In the genomic region with DNA sequence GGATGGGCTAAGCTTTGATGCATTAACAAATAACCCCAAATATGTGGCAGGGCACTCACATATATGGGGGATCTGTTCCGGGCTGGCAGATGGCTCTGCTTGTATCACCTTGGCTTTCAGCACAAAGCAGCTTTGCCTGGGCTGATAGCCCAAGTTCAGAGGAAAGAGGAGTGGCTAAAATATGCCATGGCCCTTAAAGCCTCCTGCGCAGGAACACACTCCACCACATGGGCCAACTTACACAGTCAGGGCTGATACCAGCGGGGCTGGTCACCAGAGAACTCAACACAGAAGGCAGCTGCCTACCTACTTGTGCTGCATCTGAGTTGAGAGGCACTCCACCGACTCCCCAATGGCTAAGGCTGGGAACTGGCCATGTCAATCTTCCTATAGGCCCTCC, we compare ENCODE assay signal across 23 mouse cellular contexts.
DNase-seq lines count a peak whose midpoint lies in the region; ATAC-seq and TF ChIP-seq lines count a peak whose summit lies in the region.
"Had no signal": no experiment of that assay in that cellular context is flagged by ENCODE, and none has a peak within 500 bp of the region (broad histone marks: within the 10 kb centered on the region; RNA-seq: fewer than 3 reads in every experiment).

No protein-coding gene starts in this region.

- H3K4me1 ChIP-seq in forebrain, embryonic 15.5 days, result peaks cover 10% of the 10 kb centered on the region
- peaks cover 6% of the 10 kb centered on the region; the same call in 1 of the 2 replicates for H3K4me1 ChIP-seq in forebrain, postnatal 0 days (ENCODE audit: insufficient read depth)
- H3K4me1 ChIP-seq in lung, embryonic 16.5 days (replicated peaks; ENCODE audit: control insufficient read depth, insufficient read depth, low read length), result peaks cover 24% of the 10 kb centered on the region
- H3K4me1 ChIP-seq: heart, embryonic 12.5 days had no signal

- peak; percentile 56; the same call in 1 of the 2 replicates for ATAC-seq in cerebellum, adult (ENCODE audit: insufficient number of reproducible peaks, low FRiP score, low TSS enrichment)
- ATAC-seq in forebrain, embryonic 15.5 days (replicated peaks), result no peak
- no peak for ATAC-seq in forebrain, postnatal 0 days
- ATAC-seq in lung, embryonic 16.5 days (ENCODE audit: low read depth), result peak; percentile 77
- ATAC-seq in megakaryocyte progenitor cell, adult 5-6 weeks (replicated peaks; ENCODE audit: poor library complexity), result peak; percentile 68
- ATAC-seq: forebrain, embryonic 13.5 days; midbrain, embryonic 16.5 days had no signal

- no peaks in the 10 kb centered on the region for H3K36me3 ChIP-seq in forebrain, embryonic 15.5 days
- no peaks in the 10 kb centered on the region for H3K36me3 ChIP-seq in forebrain, postnatal 0 days (ENCODE audit: insufficient read depth)
- peaks cover 2% of the 10 kb centered on the region; the same call in 1 of the 2 replicates for H3K36me3 ChIP-seq in lung, embryonic 16.5 days (ENCODE audit: control insufficient read depth, insufficient read depth, low read length)
- H3K36me3 ChIP-seq: heart, embryonic 12.5 days; kidney, embryonic 15.5 days; liver, embryonic 13.5 days; lung, embryonic 15.5 days had no signal

- no peak for TF ChIP-seq CTCF in forebrain, postnatal 0 days (IDR thresholded peaks at IDR 0.05; ENCODE audit: low read depth)

- no peaks in the 10 kb centered on the region for H3K27me3 ChIP-seq in forebrain, embryonic 15.5 days
- no peaks in the 10 kb centered on the region for H3K27me3 ChIP-seq in forebrain, postnatal 0 days (ENCODE audit: insufficient read depth, low read length)
- no peaks in the 10 kb centered on the region for H3K27me3 ChIP-seq in lung, embryonic 16.5 days (ENCODE audit: control insufficient read depth, insufficient read depth, low read depth, low read length)
- H3K27me3 ChIP-seq: forebrain, embryonic 13.5 days; kidney, embryonic 15.5 days; liver, embryonic 13.5 days; lung, embryonic 15.5 days had no signal

- no peak overlapping the region for H3K4me2 ChIP-seq in forebrain, embryonic 15.5 days (replicated peaks)
- no peak overlapping the region for H3K4me2 ChIP-seq in forebrain, postnatal 0 days (ENCODE audit: low read depth)
- no peak overlapping the region for H3K4me2 ChIP-seq in lung, embryonic 16.5 days (ENCODE audit: low read depth, low read length)
- H3K4me2 ChIP-seq: forebrain, embryonic 13.5 days; heart, embryonic 12.5 days; kidney, embryonic 15.5 days; liver, embryonic 13.5 days; lung, embryonic 15.5 days had no signal

- WGBS in forebrain, embryonic 15.5 days, result 83% methylated on average over 4 of the region's 4 CpGs
- 84% methylated on average over 4 of the region's 4 CpGs for WGBS in forebrain, postnatal 0 days
- WGBS in lung, embryonic 16.5 days, result 62% methylated on average over 4 of the region's 4 CpGs

- H3K9me3 ChIP-seq in forebrain, embryonic 15.5 days, result no peaks in the 10 kb centered on the region
- no peaks in the 10 kb centered on the region for H3K9me3 ChIP-seq in forebrain, postnatal 0 days (ENCODE audit: low read length)
- peaks cover 4% of the 10 kb centered on the region; the same call in 1 of the 2 replicates for H3K9me3 ChIP-seq in lung, embryonic 16.5 days (ENCODE audit: control insufficient read depth, low read length)
- H3K9me3 ChIP-seq: kidney, embryonic 15.5 days; liver, embryonic 13.5 days had no signal

- DNase-seq in cerebellum, postnatal 4 days (ENCODE audit: low spot score in 2 of 2), result no peak
- no peak for DNase-seq in forebrain, postnatal 0 days
- DNase-seq in kidney, postnatal 10 days, result no peak
- DNase-seq in gastrocnemius, postnatal 14 days, result no peak
- DNase-seq: adrenal gland, postnatal 14 days; heart, postnatal 10 days; kidney, adult 11 months; kidney, postnatal 4 days; layer of hippocampus, adult 9-11 months; liver, embryonic 13.5 days; thymus, adult 18-20 months; thymus, postnatal 4 days had no signal

- intact Hi-C loops in gastrocnemius, postnatal 14 days (cut with DNase I; ENCODE audit: low total_unique reads), result no loop called here

- no peak overlapping the region for H3K9ac ChIP-seq in forebrain, embryonic 15.5 days (replicated peaks)
- H3K9ac ChIP-seq in forebrain, postnatal 0 days, result no peak overlapping the region
- H3K9ac ChIP-seq in lung, embryonic 16.5 days (ENCODE audit: low read length), result no peak overlapping the region
- H3K9ac ChIP-seq: forebrain, embryonic 13.5 days; heart, embryonic 12.5 days; kidney, embryonic 15.5 days; liver, embryonic 13.5 days; lung, embryonic 15.5 days had no signal

- no peak overlapping the region for H3K4me3 ChIP-seq in forebrain, embryonic 15.5 days
- H3K4me3 ChIP-seq in forebrain, postnatal 0 days (ENCODE audit: low read depth, low read length), result no peak overlapping the region
- H3K4me3 ChIP-seq in lung, embryonic 16.5 days (ENCODE audit: low read length), result no peak overlapping the region
- H3K4me3 ChIP-seq: forebrain, embryonic 13.5 days; heart, embryonic 12.5 days; kidney, embryonic 15.5 days; left cerebral cortex, adult 2 months; liver, embryonic 13.5 days; lung, embryonic 15.5 days; midbrain, embryonic 10.5 days had no signal

- H3K27ac ChIP-seq in forebrain, embryonic 15.5 days (replicated peaks), result 0 out of 2 replicates have a peak overlapping the region, but pooled peaks have one; percentile 2
- H3K27ac ChIP-seq in forebrain, postnatal 0 days (ENCODE audit: low read depth, low read length), result no peak overlapping the region
- 0 out of 2 replicates have a peak overlapping the region, but pooled peaks have one; percentile 2 for H3K27ac ChIP-seq in lung, embryonic 16.5 days (ENCODE audit: low read length)
- H3K27ac ChIP-seq: forebrain, embryonic 13.5 days; kidney, embryonic 15.5 days; left cerebral cortex, adult 2 months; liver, embryonic 13.5 days; lung, embryonic 15.5 days; midbrain, embryonic 10.5 days had no signal

Comparison
In these comparisons a context has a peak if more than half of its experiments do, and no peak if none do; other contexts are left out.
1. ATAC-seq: peak in cerebellum, adult (single experiment), lung, embryonic 16.5 days (single experiment) and megakaryocyte progenitor cell, adult 5-6 weeks (single experiment); none in forebrain, embryonic 15.5 days (single experiment) and forebrain, postnatal 0 days (single experiment).